Mouse (Mus musculus) kidney, embryonic 14.5 days (tissue): ENCODE data around the gene Adat3. TPM values are rescaled to one million over a fixed set of nuclear protein-coding genes. Genes with fewer than 3 reads are reported as not detected.

Experiments used
- ATAC-seq: fragments of 200-750 bp; cut with Nextera tagmentation; 2 replicates; pipeline ENCODE4 v1.8.0; 2017; ENCODE audit warnings: moderate number of reproducible peaks, mild to moderate bottlenecking, moderate TSS enrichment, moderate library complexity; ENCODE audit not compliant: low FRiP score, low TSS enrichment
- H3K27ac ChIP-seq: fragments of 300-500 bp; sonication (generic); 2 replicates; pipeline ENCODE4 v1.5.1; 2014; ENCODE audit warnings: low read depth, mild to moderate bottlenecking, low read length, moderate library complexity, mixed read lengths
- H3K27me3 ChIP-seq: fragments of 300-500 bp; sonication (generic); 2 replicates; pipeline ENCODE4 v1.6.1; 2014; ENCODE audit warnings: mild to moderate bottlenecking, low read length; ENCODE audit not compliant: control insufficient read depth, insufficient read depth
- H3K36me3 ChIP-seq: fragments of 300-500 bp; sonication (generic); 2 replicates; pipeline ENCODE4 v1.6.1; 2014; ENCODE audit warnings: low read length, mixed read lengths; ENCODE audit not compliant: control insufficient read depth, insufficient read depth
- H3K4me1 ChIP-seq: fragments of 300-500 bp; sonication (generic); 2 replicates; pipeline ENCODE4 v1.6.1; 2014; ENCODE audit warnings: low read length, mixed read lengths; ENCODE audit not compliant: control insufficient read depth, insufficient read depth
- H3K4me2 ChIP-seq: fragments of 300-500 bp; sonication (generic); replicated peaks from 2 replicates; pipeline ENCODE4 v1.6.1; 2014; ENCODE audit warnings: low read depth, mild to moderate bottlenecking, low read length
- H3K4me3 ChIP-seq: fragments of 300-500 bp; sonication (generic); 2 replicates; pipeline ENCODE4 v1.5.1; 2014; ENCODE audit warnings: mild to moderate bottlenecking, low read length
- H3K9ac ChIP-seq: fragments of 300-500 bp; sonication (generic); 2 replicates; pipeline ENCODE4 v1.6.1; 2014; ENCODE audit warnings: low read depth, mild to moderate bottlenecking, low read length, moderate library complexity
- H3K9me3 ChIP-seq: fragments of 300-500 bp; sonication (generic); 2 replicates; pipeline ENCODE4 v1.6.1; 2016; ENCODE audit warnings: low read length; ENCODE audit not compliant: control insufficient read depth
- WGBS: fragments of 180-500 bp; shearing (Covaris S2); extraction: QIAGEN DNeasy Blood & Tissue Kit; methylation state at CpG from one replicate; pipeline ENCODE4 v1.1.7; 2014; 5-methylcytosine and 5-hydroxymethylcytosine counted together
- microRNA-seq: library from miRNA; unstranded; fragments of <30 nt; microRNA quantifications from one replicate; pipeline ENCODE4, GENCODE M21; 2016
- polyA plus RNA-seq: library from polyadenylated mRNA; unstranded; fragments of >200 nt; fragmentation: Nextera tagmentation; extraction: Ambion mirVana; gene quantifications from 2 replicates; pipeline ENCODE4 v1.2.1, GENCODE M21; 2014

The Adat3 gene
- polyA plus RNA-seq, 1 experiment from 2014 or later: 8.8 TPM

DNA sequence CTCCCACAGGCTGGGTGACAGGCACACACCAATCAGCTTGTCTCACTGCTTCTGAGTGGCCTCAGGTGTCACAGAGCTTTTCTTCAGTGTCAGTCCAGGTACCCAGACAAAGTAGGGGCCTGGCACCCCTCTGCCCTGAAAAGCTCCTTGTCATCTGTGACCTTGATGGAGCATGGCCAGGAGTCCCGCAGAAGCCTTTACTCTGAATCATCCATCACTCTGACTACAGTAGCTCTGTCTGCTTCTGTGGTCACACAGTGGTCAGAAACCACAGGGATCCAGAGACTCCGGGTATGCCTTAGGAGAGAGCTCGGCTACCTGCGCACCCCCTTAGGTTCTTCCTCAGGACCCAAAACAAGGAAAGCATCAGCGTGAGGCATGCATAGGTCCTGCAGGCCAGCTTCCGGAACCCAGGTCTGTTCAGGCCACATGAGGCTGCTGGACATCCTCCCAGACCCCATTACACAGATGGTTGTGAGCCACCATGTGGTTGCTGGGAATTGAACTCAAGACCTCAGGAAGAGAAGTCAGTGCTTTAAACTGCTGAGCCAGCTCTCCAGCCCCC is 50.6 kb downstream of the Adat3 start:
- peaks cover 9% of the 10 kb centered on the region for H3K36me3 ChIP-seq
- ATAC-seq: no peak
- no peak overlapping the region for H3K9ac ChIP-seq

GRCm38 (mm10) chr10:80654866-80655265 is 52.2 kb downstream of the Adat3 start:
- H3K36me3 ChIP-seq: 0 out of 2 replicates have a peak, but pooled peaks cover 4% of the 10 kb centered on the region
- peak overlapping the region; percentile 7; the same call in 1 of the 2 replicates for H3K9ac ChIP-seq
- no peak overlapping the region for H3K4me3 ChIP-seq
- H3K4me1 ChIP-seq: peaks cover 23% of the 10 kb centered on the region
- H3K9me3 ChIP-seq: no peaks in the 10 kb centered on the region
- 85% methylated on average over 6 of the region's 6 CpGs for WGBS
- peak overlapping the region; percentile 84 for H3K4me2 ChIP-seq
- ATAC-seq: no peak
- H3K27ac ChIP-seq: no peak overlapping the region
- no peaks in the 10 kb centered on the region for H3K27me3 ChIP-seq

More for the DNA sequence above, 50.6 kb downstream of the Adat3 start:
- no peak overlapping the region for H3K27ac ChIP-seq
- no peak overlapping the region for H3K4me2 ChIP-seq
- no peaks in the 10 kb centered on the region for H3K9me3 ChIP-seq
- peaks cover 18% of the 10 kb centered on the region for H3K4me1 ChIP-seq
- no peaks in the 10 kb centered on the region for H3K27me3 ChIP-seq
- H3K4me3 ChIP-seq: no peak overlapping the region
- 90% methylated on average over 6 of the region's 6 CpGs for WGBS

DNA sequence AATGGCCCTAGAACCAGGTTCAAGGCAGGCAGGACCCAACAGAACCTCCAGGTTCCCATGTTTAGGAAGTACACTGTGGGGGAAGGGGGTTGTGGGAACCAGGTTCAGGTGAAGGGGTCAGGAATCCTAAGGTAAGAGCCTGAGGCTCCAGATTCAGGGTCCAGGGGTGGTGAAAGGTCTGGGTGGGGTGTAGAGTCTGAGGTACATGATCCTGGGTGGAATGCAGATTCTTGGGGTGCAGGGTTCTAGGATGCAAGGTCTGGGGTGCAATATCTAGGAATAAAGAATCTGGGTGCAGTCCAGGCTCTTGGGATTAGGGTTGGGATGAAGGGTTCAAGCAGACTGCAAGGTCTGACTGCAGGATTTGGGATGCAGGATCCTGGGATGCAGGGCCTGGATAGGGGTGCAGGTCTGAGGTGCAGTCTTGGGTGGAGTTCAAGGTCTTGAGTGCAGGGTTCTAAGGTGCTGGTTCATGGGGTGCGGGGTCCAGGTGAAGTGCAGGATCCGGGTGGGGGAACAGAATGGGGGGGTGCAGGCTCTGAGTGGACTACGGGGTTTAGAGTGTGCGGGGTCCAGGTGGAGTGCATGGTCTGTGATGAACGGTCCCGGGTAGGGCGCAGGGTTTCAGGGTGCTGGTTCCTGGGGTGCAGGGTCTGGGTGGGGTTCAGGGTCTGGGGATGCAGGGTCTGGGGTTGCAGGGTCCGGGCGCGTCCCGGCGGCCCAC is 52.9 kb downstream of the Adat3 start:
- Histone ChIP-seq H3K4me3 (peak overlapping the region; percentile 65), H3K4me2 (peak overlapping the region; percentile 84), H3K4me1 (peaks cover 23% of the 10 kb centered on the region), H3K9me3 (no peaks in the 10 kb centered on the region), H3K27me3 (no peaks in the 10 kb centered on the region), H3K36me3 (0 out of 2 replicates have a peak, but pooled peaks cover 4% of the 10 kb centered on the region), H3K27ac (peak overlapping the region; percentile 53; the same call in 1 of the 2 replicates), H3K9ac (peak overlapping the region; percentile 86)
- WGBS: 2% methylated on average over 11 of the region's 12 CpGs
- ATAC-seq: peak; percentile 58

DNA sequence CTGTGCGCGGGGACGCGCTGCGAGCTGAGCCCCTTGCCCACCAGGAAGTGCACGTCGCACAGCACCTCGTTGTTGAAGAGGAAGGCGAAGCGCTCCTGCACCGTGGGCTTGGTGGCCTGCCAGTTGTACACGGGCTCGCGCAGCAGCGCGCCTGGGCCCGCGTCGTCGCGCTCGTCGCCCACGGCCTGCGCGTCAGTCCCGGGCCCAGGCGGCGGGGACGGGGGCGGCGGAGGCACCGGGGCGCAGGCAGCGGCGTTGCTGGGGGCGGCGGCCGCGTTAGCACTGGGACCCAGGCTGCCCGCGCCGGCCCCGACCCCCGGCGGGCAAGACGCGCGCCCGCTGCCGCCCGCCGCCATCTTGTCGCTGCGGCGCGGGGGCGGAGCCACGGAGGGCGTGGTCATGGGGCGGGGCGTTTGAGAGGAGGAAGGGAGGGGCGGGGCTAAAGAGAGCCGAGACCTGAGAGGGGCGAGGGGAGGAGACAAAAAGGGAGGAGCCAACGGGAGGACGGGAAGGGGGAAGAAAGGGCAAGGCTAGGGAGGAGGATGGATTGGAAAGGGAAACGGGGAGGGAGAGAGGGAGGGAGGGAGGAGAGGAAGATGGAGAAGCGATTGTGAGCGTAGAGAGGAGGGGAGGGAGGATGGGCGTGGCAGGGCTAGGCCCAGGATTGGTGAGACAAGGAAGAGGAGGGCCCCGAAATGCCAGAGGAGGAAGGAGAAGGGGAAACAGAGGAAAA is 53.6 kb downstream of the Adat3 start:
- WGBS: under 1% methylated on average over 63 of the region's 72 CpGs

DNA sequence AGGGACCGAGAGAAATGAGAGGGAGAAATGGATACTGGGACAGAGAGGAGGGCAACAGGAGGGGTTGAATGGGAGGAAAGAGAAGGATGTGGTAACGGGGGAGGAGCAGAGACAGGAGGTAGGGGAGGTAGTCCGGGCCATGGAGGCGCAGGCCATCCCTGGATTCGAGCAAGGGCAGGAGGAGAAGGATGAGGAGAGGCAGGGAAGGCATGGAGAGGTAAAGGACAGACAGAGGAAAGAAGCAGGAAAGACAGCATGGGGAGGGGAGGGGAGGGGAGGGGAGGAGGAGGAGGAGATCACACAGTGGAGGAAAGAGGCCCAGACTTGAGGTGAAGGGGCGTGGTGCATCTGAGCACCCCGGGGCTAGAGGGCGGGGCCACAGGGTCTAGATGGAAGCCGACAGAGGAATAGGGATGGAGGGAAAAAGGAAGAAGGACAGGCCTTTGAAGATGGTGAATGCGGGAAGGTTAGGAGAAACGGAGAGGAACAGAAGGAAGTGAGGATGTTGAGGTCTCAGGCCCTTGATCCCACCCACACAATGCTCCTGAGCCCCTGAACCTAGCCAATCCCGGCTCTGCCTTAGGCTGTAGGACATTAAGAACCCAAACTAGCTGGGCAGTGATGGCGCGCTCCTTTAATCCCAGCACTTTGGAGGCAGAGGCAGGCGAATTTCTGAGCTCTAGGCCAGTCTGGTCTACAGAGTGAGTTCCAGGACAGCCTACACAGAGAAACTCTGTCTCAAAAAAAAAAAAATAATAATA is 54.4 kb downstream of the Adat3 start, which contains the start of gene Btbd2:
Btbd2 (minus strand) TSS at position 209 of the 761 bp plus-strand sequence.
- WGBS: 17% methylated on average over 15 of the region's 15 CpGs

More for the DNA sequence above, 53.6 kb downstream of the Adat3 start:
- peak overlapping the region; percentile 86 for H3K9ac ChIP-seq
- no peaks in the 10 kb centered on the region for H3K9me3 ChIP-seq
- peak overlapping the region; percentile 84 for H3K4me2 ChIP-seq
- H3K27ac ChIP-seq: peak overlapping the region; percentile 74
- H3K36me3 ChIP-seq: 0 out of 2 replicates have a peak, but pooled peaks cover 4% of the 10 kb centered on the region
- ATAC-seq: peak; percentile 85
- H3K4me1 ChIP-seq: peaks cover 23% of the 10 kb centered on the region
- H3K27me3 ChIP-seq: no peaks in the 10 kb centered on the region
- peak overlapping the region; percentile 65 for H3K4me3 ChIP-seq

More for the DNA sequence above, 54.4 kb downstream of the Adat3 start, which contains the start of gene Btbd2:
- Histone ChIP-seq H3K9me3 (no peaks in the 10 kb centered on the region), H3K36me3 (0 out of 2 replicates have a peak, but pooled peaks cover 4% of the 10 kb centered on the region), H3K9ac (peak within 1 kb of the TSS; percentile 86), H3K4me2 (peak within 1 kb of the TSS; percentile 84), H3K4me3 (peak within 1 kb of the TSS; percentile 65), H3K4me1 (peaks cover 23% of the 10 kb centered on the region), H3K27me3 (no peaks in the 10 kb centered on the region), H3K27ac (peak within 1 kb of the TSS; percentile 74)
- ATAC-seq: peak; percentile 50

Small RNA genes lying within 50 kb of the gene (microRNA-seq; reads per million reads assigned to microRNA genes)
- gene Mir6912: not detected

Other genes starting within 250 kb of the Adat3 start
- 0.62 and 0.66 TPM in 2 replicates for gene Plk5, start 246.4 kb upstream of the Adat3 start, polyA plus RNA-seq
- gene Mex3d, start 215.2 kb upstream of the Adat3 start, polyA plus RNA-seq: 8.7 and 14.6 TPM in 2 replicates
- gene Mbd3, start 203.3 kb upstream of the Adat3 start, polyA plus RNA-seq: 248 and 270 TPM in 2 replicates
- gene Uqcr11, start 196.1 kb upstream of the Adat3 start, polyA plus RNA-seq: 806 and 1,046 TPM in 2 replicates
- 134 and 162 TPM in 2 replicates for gene Tcf3, start 169.2 kb upstream of the Adat3 start, polyA plus RNA-seq
- not detected in 2 replicates for gene Onecut3, start 108.0 kb upstream of the Adat3 start, polyA plus RNA-seq
- 0.22 and 0.24 TPM in 2 replicates for gene Atp8b3, start 63.8 kb upstream of the Adat3 start, polyA plus RNA-seq
- gene Rexo1, start 41.3 kb upstream of the Adat3 start, polyA plus RNA-seq: 25.8 and 31.3 TPM in 2 replicates
- 10.1 and 10.2 TPM in 2 replicates for gene Klf16, start 25.6 kb upstream of the Adat3 start, polyA plus RNA-seq
- gene Abhd17a, start 12.5 kb upstream of the Adat3 start, polyA plus RNA-seq: 125 and 130 TPM in 2 replicates
- 88.5 and 103 TPM in 2 replicates for gene Scamp4, start within 50 bp of the Adat3 start, polyA plus RNA-seq
- 1.9 and 2.5 TPM in 2 replicates for gene Gm49322, start 3.1 kb downstream of the Adat3 start, polyA plus RNA-seq
- 127 and 134 TPM in 2 replicates for gene Csnk1g2, start 20.0 kb downstream of the Adat3 start, polyA plus RNA-seq
- 63.4 and 80.2 TPM in 2 replicates for gene Btbd2, start 54.2 kb downstream of the Adat3 start, polyA plus RNA-seq
- 68.1 and 99.2 TPM in 2 replicates for gene Mknk2, start 75.2 kb downstream of the Adat3 start, polyA plus RNA-seq
- 23.3 and 34.4 TPM in 2 replicates for gene Mob3a, start 99.1 kb downstream of the Adat3 start, polyA plus RNA-seq
- 8.5 and 14.6 TPM in 2 replicates for gene Izumo4, start 99.3 kb downstream of the Adat3 start, polyA plus RNA-seq
- gene Ap3d1, start 139.4 kb downstream of the Adat3 start, polyA plus RNA-seq: 70.8 and 80.6 TPM in 2 replicates
- 21.9 and 29.2 TPM in 2 replicates for gene Dot1l, start 152.3 kb downstream of the Adat3 start, polyA plus RNA-seq
- 101 and 102 TPM in 2 replicates for gene Sf3a2, start 195.3 kb downstream of the Adat3 start, polyA plus RNA-seq
- gene Plekhj1, start 195.7 kb downstream of the Adat3 start, polyA plus RNA-seq: 121 and 126 TPM in 2 replicates
- not detected in 2 replicates for gene Amh, start 202.4 kb downstream of the Adat3 start, polyA plus RNA-seq
- gene Jsrp1, start 210.6 kb downstream of the Adat3 start, polyA plus RNA-seq: 4.4 and 5.2 TPM in 2 replicates
- 1,867 and 1,944 TPM in 2 replicates for gene Oaz1, start 223.8 kb downstream of the Adat3 start, polyA plus RNA-seq
- gene Lingo3, start 241.2 kb downstream of the Adat3 start, polyA plus RNA-seq: 0.17 and 0.97 TPM in 2 replicates